Mouse (Mus musculus) lung, postnatal 4 days (tissue): Measurements from ENCODE around the gene Syngr2.

ENCODE experiments used
- DNase-seq, 2 experiments: peaks; one replicate each; pipeline ENCODE4 v3.0.0; 2021

Gene Syngr2

DNA sequence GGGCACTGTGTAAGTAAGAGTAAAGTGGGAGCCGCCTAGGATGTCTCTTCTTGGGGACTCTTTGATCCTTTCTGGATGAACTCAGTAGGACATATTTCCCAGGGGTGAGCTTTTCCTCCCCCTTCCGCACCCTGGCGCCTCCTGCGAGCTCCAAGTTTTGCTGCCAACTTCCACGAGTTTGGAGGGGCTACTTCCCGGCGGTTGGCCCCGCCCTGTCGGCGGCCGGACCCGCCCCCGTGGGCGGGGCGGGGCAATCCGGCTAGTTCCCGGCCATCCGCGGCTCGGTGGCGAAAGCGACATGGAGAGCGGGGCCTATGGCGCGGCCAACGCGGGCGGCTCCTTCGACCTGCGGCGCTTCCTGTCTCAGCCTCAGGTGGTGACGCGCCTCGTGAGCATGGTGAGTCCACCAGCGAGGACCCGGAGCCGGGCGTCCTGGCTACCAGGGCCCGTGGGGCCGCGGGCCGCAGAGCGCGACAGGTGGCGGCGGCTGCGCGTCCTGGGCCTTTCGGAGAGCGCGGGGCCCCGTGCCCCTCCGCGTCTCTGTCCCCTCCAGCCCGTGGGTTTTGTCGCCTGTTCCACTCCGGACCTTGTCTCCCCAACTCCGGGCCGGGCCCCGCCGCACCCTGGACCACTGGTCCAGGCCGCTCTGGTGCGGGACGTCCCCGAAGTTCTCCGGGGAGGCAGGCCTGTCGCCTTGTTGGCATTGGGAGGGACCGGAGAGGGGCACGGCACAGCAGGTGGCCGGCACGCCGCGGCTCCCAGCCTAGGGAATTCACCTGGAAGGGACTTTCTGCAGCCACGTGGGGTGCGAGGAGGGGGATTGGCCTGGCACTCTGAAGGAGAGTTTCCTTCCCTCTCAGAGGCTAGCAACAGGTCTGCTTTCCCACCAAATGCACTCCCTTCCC, at the start of gene Syngr2, which contains the start of gene Gm20708:
Syngr2 (plus strand) TSS at position 262 of the 905 bp plus-strand sequence.
Gm20708 (plus strand) TSS at position 262 of the 905 bp plus-strand sequence.
- DNase-seq = peak; percentile 85 to 88

- peak in 1 of 2 experiments; percentile 31 for DNase-seq
Measured at GRCm38 (mm10) chr11:117760374-117761119, 48.9 kb upstream of the Syngr2 start.

DNA sequence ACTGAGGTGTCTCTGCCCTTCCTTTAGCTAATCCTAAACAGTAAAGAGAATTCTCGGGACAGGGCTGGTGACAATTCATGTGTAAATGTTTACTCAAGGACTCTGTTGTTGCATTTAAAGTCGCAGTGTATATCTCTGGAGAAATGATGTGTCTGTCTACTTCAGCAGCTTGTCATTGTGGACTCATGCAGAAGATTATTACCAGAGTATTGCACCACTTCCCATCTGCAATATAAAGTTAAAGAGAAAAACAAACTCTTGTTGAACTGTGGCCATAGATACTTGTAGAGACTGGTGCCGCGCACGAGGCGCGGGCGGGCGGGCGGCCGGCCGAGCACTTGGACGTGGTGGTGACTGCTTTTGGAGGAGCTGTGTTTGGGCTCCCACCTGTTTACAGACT, 47.7 kb upstream of the Syngr2 start:
- peak in 1 of 2 experiments; percentile 33 for DNase-seq

GRCm38 (mm10) chr11:117762246-117762645, 47.2 kb upstream of the Syngr2 start:
- peak in 1 of 2 experiments; percentile 22 for DNase-seq

DNA sequence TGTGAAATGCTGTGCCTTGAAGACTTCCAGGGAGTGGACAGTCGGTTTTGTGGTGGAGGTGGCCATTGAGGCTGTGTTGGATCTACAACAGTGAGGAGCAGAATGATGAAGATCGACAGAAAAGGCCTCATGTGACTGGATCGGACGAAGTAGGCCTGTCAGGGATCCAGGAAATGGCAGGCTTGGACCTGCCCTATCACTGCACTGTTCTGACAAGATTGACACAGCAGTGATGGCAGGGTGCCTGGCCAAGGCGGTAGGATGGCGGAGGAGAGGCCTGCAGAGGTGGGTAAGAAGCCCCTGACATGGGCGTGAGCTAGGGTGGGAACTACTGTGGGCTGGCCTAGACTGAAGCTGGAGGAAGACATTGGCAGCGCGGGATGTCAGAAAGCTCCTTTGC, 45.1 kb upstream of the Syngr2 start:
- peak in 1 of 2 experiments; percentile 27 for DNase-seq

DNA sequence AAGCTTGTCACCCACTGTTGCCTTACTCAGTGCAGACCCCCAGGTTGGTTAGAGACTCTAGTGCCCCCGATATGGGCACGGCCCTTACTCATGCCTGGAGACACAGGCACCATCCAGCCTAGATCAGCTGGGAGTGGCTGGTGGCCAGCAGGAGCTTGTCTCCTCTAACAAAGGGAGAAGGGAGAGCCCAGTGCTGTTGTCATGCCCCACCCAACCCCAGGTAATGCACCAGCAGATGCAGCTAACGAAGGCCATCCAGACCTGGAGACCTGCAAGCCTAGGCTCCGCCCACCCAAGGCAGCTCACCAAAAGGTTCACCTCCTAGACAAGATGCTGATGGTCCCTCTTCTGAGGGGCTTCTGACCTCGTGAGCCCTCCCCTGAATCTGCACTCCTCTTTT, 44.1 kb upstream of the Syngr2 start:
- peak in 1 of 2 experiments; percentile 24 for DNase-seq

DNA sequence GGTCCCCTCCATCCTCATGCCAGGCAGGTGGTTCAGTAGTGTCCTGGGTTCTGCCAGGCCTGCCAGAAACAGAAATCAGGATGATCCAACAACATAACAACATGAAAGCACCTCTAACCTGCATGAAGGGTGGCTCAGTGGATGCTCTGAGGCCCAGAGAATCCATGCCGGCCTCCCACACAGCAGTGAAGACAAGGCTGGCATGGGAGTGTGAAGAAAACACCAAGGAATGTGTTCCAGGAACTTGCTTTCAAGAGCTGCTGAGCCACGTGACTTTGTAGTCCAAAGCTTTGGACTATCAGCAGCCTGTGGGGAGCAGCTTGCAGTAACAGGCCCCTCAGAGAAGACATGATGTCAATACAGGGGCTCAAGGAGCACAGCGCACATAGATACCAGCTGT, 43.2 kb upstream of the Syngr2 start:
- no peak for DNase-seq

GRCm38 (mm10) chr11:117768725-117769682, 40.5 kb upstream of the Syngr2 start:
- peak in 1 of 2 experiments; percentile 37 for DNase-seq

- no peak for DNase-seq
Measured at GRCm38 (mm10) chr11:117769683-117770047, 39.8 kb upstream of the Syngr2 start.

DNA sequence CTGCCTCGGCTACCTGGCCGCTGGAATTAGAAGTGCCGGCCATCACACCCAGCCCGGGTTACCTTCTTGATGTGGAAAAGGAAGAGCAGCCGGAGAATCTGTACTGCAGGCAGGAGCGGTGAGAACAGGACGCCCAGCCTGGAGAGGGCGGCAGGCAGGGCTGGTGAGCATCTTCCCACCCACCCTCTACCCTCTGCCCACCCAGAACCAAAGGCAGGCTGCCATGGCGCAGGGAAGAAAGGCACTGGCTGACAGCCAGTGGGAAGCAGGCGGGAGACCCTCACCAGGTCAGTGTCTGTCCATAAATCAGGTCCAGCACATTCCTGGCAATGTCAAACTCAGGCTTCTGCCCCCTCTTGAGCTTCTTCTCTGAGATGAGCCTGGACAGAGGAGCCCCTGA, 39.1 kb upstream of the Syngr2 start:
- DNase-seq = peak in 1 of 2 experiments; percentile 17

GRCm38 (mm10) chr11:117772352-117772751, 37.1 kb upstream of the Syngr2 start:
- no peak for DNase-seq

GRCm38 (mm10) chr11:117774925-117775324, 34.5 kb upstream of the Syngr2 start:
- DNase-seq = peak in 1 of 2 experiments; percentile 18

GRCm38 (mm10) chr11:117775540-117775939, 33.9 kb upstream of the Syngr2 start:
- DNase-seq = peak in 1 of 2 experiments; percentile 29

DNA sequence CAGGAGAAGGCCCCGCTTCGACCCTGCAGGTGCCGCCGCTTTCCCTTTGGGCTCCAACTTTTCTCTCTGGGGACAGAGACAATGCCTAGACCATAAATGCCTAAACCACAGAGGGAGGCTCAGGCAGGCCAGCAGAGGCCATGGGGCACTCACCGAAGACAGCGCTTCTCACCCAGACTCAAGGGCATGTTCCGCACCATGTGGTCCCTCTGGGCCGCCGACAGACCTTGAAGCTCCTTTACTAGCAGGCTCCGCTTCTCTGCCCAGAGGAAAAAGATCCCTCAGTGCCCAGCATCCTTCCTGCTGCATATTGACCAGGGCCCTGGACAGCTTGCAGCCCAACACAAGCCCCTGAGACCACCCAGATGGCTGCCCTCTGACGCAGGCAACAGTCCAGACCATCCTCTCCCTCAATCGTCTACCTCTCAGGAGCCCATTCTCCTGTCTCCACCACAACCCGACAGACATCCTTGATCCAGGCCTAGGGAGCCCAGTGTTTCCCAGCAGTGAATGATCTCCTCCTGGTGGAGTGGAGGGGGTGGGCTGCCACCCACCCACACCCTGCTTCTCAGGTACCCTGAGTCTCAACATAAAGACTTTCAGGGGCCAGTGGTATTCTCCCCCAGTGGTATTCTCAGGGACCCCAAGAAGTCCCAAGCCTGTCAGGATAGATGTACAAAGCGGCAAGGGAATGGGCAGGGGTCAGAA, 33.2 kb upstream of the Syngr2 start:
- DNase-seq = peak in 1 of 2 experiments; percentile 21

DNA sequence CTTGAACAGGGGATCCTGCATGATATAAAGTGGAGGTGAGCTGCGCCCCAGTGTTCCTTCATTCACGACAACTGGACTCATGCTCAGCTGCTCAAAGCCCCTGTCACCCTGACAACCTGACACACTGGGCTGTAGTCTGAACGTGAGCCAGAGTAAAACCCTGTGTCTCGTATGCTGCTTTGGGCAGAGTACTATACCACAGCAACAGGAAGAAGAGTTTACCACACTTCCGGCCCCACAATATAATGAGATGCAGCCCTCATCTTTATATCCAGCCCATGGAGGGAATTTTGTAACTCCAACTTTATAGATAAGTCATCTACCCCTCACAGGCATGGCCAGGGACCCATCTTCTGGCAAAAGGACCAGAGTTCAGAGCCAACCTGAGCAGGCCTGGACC, 32.4 kb upstream of the Syngr2 start:
- DNase-seq = no peak

DNA sequence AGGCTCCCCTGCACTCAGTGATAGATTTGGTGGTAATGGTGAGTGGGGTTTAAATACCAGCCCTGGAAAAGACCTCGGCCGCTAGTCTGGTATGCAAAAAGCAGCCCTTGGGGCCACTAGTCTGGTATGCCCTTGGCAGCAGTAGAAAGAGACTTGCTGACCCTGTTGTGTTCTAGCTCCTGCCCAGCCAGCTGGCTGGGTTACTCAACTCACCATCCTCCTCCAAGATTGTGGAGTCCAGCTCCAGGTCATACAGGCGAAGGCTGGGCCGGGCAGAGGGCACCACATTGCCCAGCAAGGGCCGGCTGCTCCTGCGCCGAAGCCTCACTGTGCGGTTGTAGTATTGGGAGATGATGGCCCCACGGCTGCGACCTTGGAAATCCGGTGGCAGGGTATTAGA, 31.4 kb upstream of the Syngr2 start:
- DNase-seq = peak; percentile 9 to 37

DNA sequence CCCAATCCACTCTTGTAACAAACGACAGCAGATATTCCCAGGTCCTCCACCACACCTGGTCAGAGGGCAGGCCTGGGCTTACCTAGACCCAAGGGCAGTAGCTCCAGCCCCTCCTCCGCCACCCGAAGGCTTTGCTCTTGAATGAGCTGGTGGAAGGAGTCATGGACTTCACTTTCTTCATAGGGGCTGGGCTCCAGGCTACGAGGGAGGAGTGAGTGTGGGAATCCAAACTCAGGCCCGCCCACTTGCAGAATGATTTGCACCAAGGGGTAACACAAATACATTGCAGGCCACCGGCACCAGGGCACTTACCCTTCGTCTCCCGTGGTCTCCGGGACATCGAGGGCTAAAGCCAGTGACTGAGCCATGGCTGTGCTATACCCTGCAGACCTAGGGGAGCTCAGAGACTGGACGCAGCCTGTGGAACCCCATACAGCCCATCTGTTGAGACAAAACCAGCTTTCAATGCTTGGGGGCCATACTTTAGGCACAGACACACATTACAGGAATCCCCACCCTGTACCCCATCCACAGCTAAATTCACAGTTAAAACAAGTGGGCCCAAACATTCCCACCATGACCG, 30.5 kb upstream of the Syngr2 start:
- peak; percentile 67 to 68 for DNase-seq

DNA sequence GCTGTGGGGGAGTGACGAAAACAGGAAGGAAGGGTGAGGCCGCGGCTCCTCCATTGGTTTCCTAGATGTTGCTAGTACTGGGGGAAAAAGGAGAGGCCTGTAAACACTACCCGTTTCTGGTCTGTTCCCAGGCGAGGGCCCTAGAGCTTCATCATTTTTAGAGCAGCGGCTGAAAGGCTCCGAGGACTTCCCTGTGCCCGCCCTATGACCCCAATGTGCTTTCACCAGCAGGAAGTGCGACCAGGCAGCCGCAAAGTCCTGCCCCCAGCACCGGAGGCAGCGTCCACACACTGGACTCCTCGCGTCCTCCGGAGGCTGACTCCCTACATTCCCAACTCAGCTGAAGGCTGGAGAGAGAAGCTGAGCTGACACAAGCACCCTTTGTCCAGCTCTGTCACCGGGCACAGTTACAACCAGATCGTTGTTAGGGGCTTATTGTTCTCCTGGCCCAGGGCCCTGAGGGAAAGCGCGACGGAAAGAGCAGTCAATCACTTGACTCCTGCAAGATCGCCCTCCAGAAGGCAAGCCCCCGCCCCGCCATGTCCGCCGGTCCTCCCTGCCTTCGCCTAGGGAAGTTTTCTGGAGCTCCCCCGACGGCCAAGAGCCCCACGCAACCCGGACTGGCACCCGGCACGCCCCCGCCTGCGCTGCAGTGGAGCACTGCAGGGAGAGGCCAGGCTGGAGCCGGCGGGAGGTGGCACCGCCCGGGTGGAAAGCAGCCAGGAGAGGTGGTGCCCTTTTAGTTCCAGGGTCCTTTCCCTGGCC, 29.9 kb upstream of the Syngr2 start:
- DNase-seq = peak; percentile 87 to 92

DNA sequence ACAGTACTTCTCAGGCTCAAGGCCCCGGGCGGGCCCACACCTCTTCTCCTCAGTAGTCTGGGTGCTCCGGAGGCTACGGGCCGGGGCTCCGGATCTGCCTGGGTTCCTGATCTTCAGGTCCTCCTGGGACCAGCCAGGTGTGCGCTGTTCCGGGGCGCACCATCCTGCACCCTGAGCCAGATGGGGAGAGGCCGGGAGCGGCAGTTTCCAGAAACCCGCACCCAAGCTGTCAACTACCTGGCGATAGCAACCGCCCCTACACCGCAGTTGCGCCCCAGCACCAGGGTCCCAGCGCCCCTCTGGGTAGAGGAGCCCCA, 29.3 kb upstream of the Syngr2 start:
- no peak for DNase-seq

GRCm38 (mm10) chr11:117780582-117781111, 28.8 kb upstream of the Syngr2 start:
- peak; percentile 94 to 96 for DNase-seq
